Mouse (Mus musculus) liver, embryonic 13.5 days (tissue): ENCODE data around the gene Grhpr. TPM values are rescaled to one million over a fixed set of nuclear protein-coding genes. Genes with fewer than 3 reads are reported as not detected.
"Not testable (repeated sequence)": the region's sequence is repeated elsewhere in the genome, so short reads cannot be mapped to it uniquely, and the experiment has no call there.

ENCODE experiments used
- ATAC-seq: fragments of 200-750 bp; cut with Nextera tagmentation; 2 replicates; pipeline ENCODE4 v1.8.0; 2017; ENCODE audit warnings: low read depth, mild to moderate bottlenecking, moderate number of reproducible peaks, moderate library complexity
- DNase-seq: peaks from one replicate; pipeline ENCODE4 v3.0.0; 2022
- H3K27ac ChIP-seq: fragments of 300-500 bp; sonication (generic); 2 replicates; pipeline ENCODE4 v1.5.1; 2015; ENCODE audit warnings: moderate library complexity, mild to moderate bottlenecking, inconsistent platforms
- H3K27me3 ChIP-seq: fragments of 300-500 bp; sonication (generic); 2 replicates; pipeline ENCODE4 v1.6.1; 2015; ENCODE audit warnings: mild to moderate bottlenecking, inconsistent platforms
- H3K36me3 ChIP-seq: fragments of 300-500 bp; sonication (generic); 2 replicates; pipeline ENCODE4 v1.6.1; 2015; ENCODE audit warnings: mild to moderate bottlenecking, inconsistent platforms
- H3K4me1 ChIP-seq: fragments of 300-500 bp; sonication (generic); replicated peaks from 2 replicates; pipeline ENCODE4 v1.6.1; 2015; ENCODE audit warnings: inconsistent platforms
- H3K4me2 ChIP-seq: fragments of 300-500 bp; sonication (generic); 2 replicates; pipeline ENCODE4 v1.6.1; 2015; ENCODE audit warnings: inconsistent platforms, mild to moderate bottlenecking, moderate library complexity
- H3K4me3 ChIP-seq: fragments of 300-500 bp; sonication (generic); replicated peaks from 2 replicates; pipeline ENCODE4 v1.5.1; 2015; ENCODE audit warnings: mild to moderate bottlenecking, inconsistent platforms
- H3K9ac ChIP-seq: fragments of 300-500 bp; sonication (generic); 2 replicates; pipeline ENCODE4 v1.6.1; 2015; ENCODE audit warnings: mild to moderate bottlenecking, inconsistent platforms
- H3K9me3 ChIP-seq: fragments of 300-500 bp; sonication (generic); replicated peaks from 2 replicates; pipeline ENCODE4 v1.6.1; 2016; ENCODE audit warnings: inconsistent platforms
- WGBS: fragments of 180-500 bp; shearing (Covaris S2); methylation state at CpG from one replicate; pipeline ENCODE4 v1.1.7; 2015; ENCODE audit not compliant: insufficient replicate concordance; 5-methylcytosine and 5-hydroxymethylcytosine counted together
- polyA plus RNA-seq: library from polyadenylated mRNA; unstranded; fragments of >200 nt; fragmentation: Nextera tagmentation; extraction: Ambion mirVana; gene quantifications from 2 replicates; pipeline ENCODE4 v1.2.1, GENCODE M21; 2015

Grhpr gene
- polyA plus RNA-seq, 1 experiment from 2014 or later, result 92.2 TPM

GRCm38 (mm10) chr4:44974331-44974730 is 6.9 kb upstream of the Grhpr start:
- DNase-seq, result no peak
- Histone ChIP-seq H3K4me1 (peaks cover 18% of the 10 kb centered on the region), H3K9ac (no peak overlapping the region), H3K36me3 (no peaks in the 10 kb centered on the region), H3K4me2 (no peak overlapping the region), H3K27ac (no peak overlapping the region), H3K4me3 (no peak overlapping the region), H3K27me3 (no peaks in the 10 kb centered on the region), H3K9me3 (no peaks in the 10 kb centered on the region; the same call in 1 of the 2 replicates)
- 68% methylated on average over 8 of the region's 8 CpGs for WGBS
- ATAC-seq, result no peak

- WGBS, result 65% methylated on average over 6 of the region's 6 CpGs
- Histone ChIP-seq H3K27ac (no peak overlapping the region), H3K4me3 (no peak overlapping the region), H3K9ac (no peak overlapping the region), H3K27me3 (no peaks in the 10 kb centered on the region), H3K4me2 (no peak overlapping the region), H3K9me3 (no peaks in the 10 kb centered on the region; the same call in 1 of the 2 replicates), H3K4me1 (peaks cover 27% of the 10 kb centered on the region), H3K36me3 (no peaks in the 10 kb centered on the region)
- DNase-seq (no peak), ATAC-seq (no peak)
Measured at GRCm38 (mm10) chr4:44976026-44976615, 5.1 kb upstream of the Grhpr start.

- Histone ChIP-seq H3K36me3 (no peaks in the 10 kb centered on the region), H3K9me3 (no peaks in the 10 kb centered on the region; the same call in 1 of the 2 replicates), H3K4me3 (no peak overlapping the region), H3K4me2 (no peak overlapping the region), H3K27me3 (no peaks in the 10 kb centered on the region), H3K9ac (no peak overlapping the region), H3K27ac (no peak overlapping the region), H3K4me1 (peaks cover 35% of the 10 kb centered on the region)
- 75% methylated on average over 10 of the region's 10 CpGs for WGBS
- DNase-seq (no peak), ATAC-seq (no peak)
Measured at GRCm38 (mm10) chr4:44976921-44977710, 4.1 kb upstream of the Grhpr start.

GRCm38 (mm10) chr4:44978175-44978574 is 3.0 kb upstream of the Grhpr start:
- no peaks in the 10 kb centered on the region for H3K36me3 ChIP-seq
- no peaks in the 10 kb centered on the region for H3K9me3 ChIP-seq
- H3K4me3 ChIP-seq, result no peak overlapping the region
- no peak overlapping the region for H3K9ac ChIP-seq
- no peak overlapping the region for H3K4me2 ChIP-seq
- 66% methylated on average over 5 of the region's 5 CpGs for WGBS
- DNase-seq (no peak), ATAC-seq (no peak)
- H3K27ac ChIP-seq, result no peak overlapping the region
- peaks cover 46% of the 10 kb centered on the region for H3K4me1 ChIP-seq
- no peaks in the 10 kb centered on the region for H3K27me3 ChIP-seq

GRCm38 (mm10) chr4:44979794-44980338 is 1.3 kb upstream of the Grhpr start:
- ATAC-seq (peak; percentile 39), DNase-seq (no peak)
- WGBS, result 65% methylated on average over 7 of the region's 7 CpGs
- no peak overlapping the region for H3K4me2 ChIP-seq
- H3K9me3 ChIP-seq, result no peaks in the 10 kb centered on the region
- H3K4me3 ChIP-seq, result no peak overlapping the region
- no peaks in the 10 kb centered on the region for H3K27me3 ChIP-seq
- H3K4me1 ChIP-seq, result peaks cover 52% of the 10 kb centered on the region
- H3K9ac ChIP-seq, result no peak overlapping the region
- peak overlapping the region; percentile 83 for H3K27ac ChIP-seq
- H3K36me3 ChIP-seq, result peaks cover 14% of the 10 kb centered on the region

- Histone ChIP-seq H3K4me2 (peak overlapping the region; percentile 96), H3K9ac (peak overlapping the region; percentile 92), H3K27me3 (no peaks in the 10 kb centered on the region), H3K4me1 (peaks cover 56% of the 10 kb centered on the region), H3K36me3 (peaks cover 32% of the 10 kb centered on the region), H3K9me3 (no peaks in the 10 kb centered on the region), H3K4me3 (peak overlapping the region; percentile 84), H3K27ac (peak overlapping the region; percentile 89)
- ATAC-seq, result no peak
- 32% methylated on average over 5 of the region's 5 CpGs for WGBS
- DNase-seq, result no peak
Measured at GRCm38 (mm10) chr4:44981974-44982287, 736 bp downstream of the Grhpr start.

GRCm38 (mm10) chr4:44982440-44983130 is 1.4 kb downstream of the Grhpr start:
- Histone ChIP-seq H3K9me3 (no peaks in the 10 kb centered on the region), H3K36me3 (peaks cover 39% of the 10 kb centered on the region), H3K27ac (peak overlapping the region; percentile 89), H3K4me1 (peaks cover 56% of the 10 kb centered on the region), H3K4me3 (peak overlapping the region; percentile 84), H3K9ac (peak overlapping the region; percentile 92), H3K27me3 (no peaks in the 10 kb centered on the region), H3K4me2 (peak overlapping the region; percentile 96)
- ATAC-seq (no peak), DNase-seq (no peak)
- WGBS, result 46% methylated on average over 11 of the region's 11 CpGs

GRCm38 (mm10) chr4:44983131-44983740 is 2.0 kb downstream of the Grhpr start:
- Histone ChIP-seq H3K36me3 (peaks cover 45% of the 10 kb centered on the region), H3K4me1 (peaks cover 56% of the 10 kb centered on the region), H3K9ac (peak overlapping the region; percentile 92), H3K9me3 (no peaks in the 10 kb centered on the region), H3K27ac (peak overlapping the region; percentile 37), H3K4me3 (peak overlapping the region; percentile 84), H3K4me2 (peak overlapping the region; percentile 96), H3K27me3 (no peaks in the 10 kb centered on the region)
- DNase-seq (no peak), ATAC-seq (no peak)
- WGBS, result 65% methylated on average over 10 of the region's 10 CpGs

- Histone ChIP-seq H3K27ac (no peak overlapping the region), H3K4me1 (peaks cover 30% of the 10 kb centered on the region), H3K9ac (no peak overlapping the region), H3K9me3 (no peaks in the 10 kb centered on the region), H3K27me3 (no peaks in the 10 kb centered on the region), H3K4me3 (no peak overlapping the region), H3K4me2 (no peak overlapping the region), H3K36me3 (peaks cover 83% of the 10 kb centered on the region)
- ATAC-seq (no peak), DNase-seq (no peak)
- 89% methylated on average over 5 of the region's 5 CpGs for WGBS
Measured at GRCm38 (mm10) chr4:44990560-44990959, 9.4 kb downstream of the Grhpr start.

GRCm38 (mm10) chr4:44992330-44992729 is 11.1 kb downstream of the Grhpr start:
- H3K4me2 ChIP-seq, H3K4me3 ChIP-seq, DNase-seq, H3K9me3 ChIP-seq, H3K27me3 ChIP-seq, H3K27ac ChIP-seq, H3K9ac ChIP-seq, ATAC-seq: not testable (repeated sequence)
- H3K4me1 ChIP-seq, result peaks cover 43% of the 10 kb centered on the region
- H3K36me3 ChIP-seq, result peaks cover 68% of the 10 kb centered on the region
- WGBS, result 89% methylated on average over 11 of the region's 11 CpGs

GRCm38 (mm10) chr4:44993179-44993578 is 12.0 kb downstream of the Grhpr start:
- H3K4me3 ChIP-seq, DNase-seq, H3K9me3 ChIP-seq, H3K27me3 ChIP-seq, H3K4me2 ChIP-seq, H3K9ac ChIP-seq, ATAC-seq: not testable (repeated sequence)
- Histone ChIP-seq H3K4me1 (peaks cover 48% of the 10 kb centered on the region), H3K36me3 (peaks cover 60% of the 10 kb centered on the region), H3K27ac (peak overlapping the region; percentile 89)
- WGBS, result 79% methylated on average over 14 of the region's 14 CpGs
